Mouse (Mus musculus) gastrocnemius, adult 8-10 months (tissue): Measurements from ENCODE around the gene Ost4. TPM values are rescaled to one million over a fixed set of nuclear protein-coding genes. Genes with fewer than 3 reads are reported as not detected.
"Not testable (repeated sequence)": the region's sequence is repeated elsewhere in the genome, so short reads cannot be mapped to it uniquely, and the experiment has no call there.

ENCODE experiments used
- DNase-seq, 2 experiments: peaks; one replicate each; pipeline ENCODE4 v3.0.0; 2022; ENCODE audit warnings: low spot score in 2 of 2
- total RNA-seq, 4 experiments: library from RNA; stranded (reverse); gene quantifications; 2 replicates each; pipeline ENCODE4 v1.2.4; 2022

Gene Ost4
- total RNA-seq, 4 experiments from 2014 or later = 96.6 to 117 (median 105) TPM

GRCm38 (mm10) chr5:30901860-30902259 is 5.7 kb downstream of the Ost4 start:
- no peak for DNase-seq

GRCm38 (mm10) chr5:30890375-30890774 is 17.2 kb downstream of the Ost4 start:
- no peak for DNase-seq

DNA sequence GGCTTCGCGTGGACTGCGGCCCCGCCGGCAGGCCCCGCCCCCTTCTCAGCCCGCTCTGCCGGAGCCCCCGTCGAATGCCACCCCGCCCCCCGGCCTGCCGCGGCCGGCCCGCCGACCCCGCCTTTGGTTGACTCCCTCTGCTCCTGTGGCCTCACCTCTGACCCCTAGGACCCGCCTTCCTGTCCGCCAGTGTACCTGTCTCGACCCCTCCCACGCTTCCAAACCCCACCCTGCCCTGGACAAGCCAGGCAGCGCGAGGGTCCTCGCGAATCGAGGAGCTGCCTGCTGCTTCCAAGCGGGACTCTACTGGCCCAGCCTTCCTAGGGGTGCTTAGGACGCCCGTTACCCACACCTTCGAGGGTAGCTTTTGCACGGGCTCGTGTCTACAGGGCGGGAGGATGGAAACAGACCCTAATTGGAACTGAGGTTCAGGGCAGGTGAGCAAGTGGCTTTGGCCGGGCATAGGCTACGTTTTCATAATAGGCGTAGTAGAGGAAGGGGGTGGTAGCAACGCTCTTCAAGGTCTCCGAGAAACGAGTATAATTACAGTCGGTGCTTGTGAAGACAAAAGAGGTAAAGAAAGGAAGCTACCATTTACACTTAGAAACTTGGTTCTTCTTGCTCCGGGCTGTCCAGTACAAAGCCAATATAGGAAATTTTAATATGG is 18.4 kb downstream of the Ost4 start:
- peak in 1 of 2 experiments; percentile 33 for DNase-seq

- DNase-seq = peak; percentile 84 to 89
These were observed 19.1 kb downstream of the Ost4 start, which contains the start of gene Agbl5 for GRCm38 (mm10) chr5:30888337-30889087. TSS of gene Agbl5 (plus strand) at chr5:30888694.

- peak; percentile 89 to 90 for DNase-seq
These were observed 19.7 kb downstream of the Ost4 start for GRCm38 (mm10) chr5:30887858-30888336.

GRCm38 (mm10) chr5:30887331-30887761 is 20.2 kb downstream of the Ost4 start:
- peak in 1 of 2 experiments; percentile 42 for DNase-seq

- no peak for DNase-seq
These were observed 20.9 kb downstream of the Ost4 start for GRCm38 (mm10) chr5:30886731-30887130.

- DNase-seq = no peak
These were observed 21.4 kb downstream of the Ost4 start for GRCm38 (mm10) chr5:30886209-30886608.

DNA sequence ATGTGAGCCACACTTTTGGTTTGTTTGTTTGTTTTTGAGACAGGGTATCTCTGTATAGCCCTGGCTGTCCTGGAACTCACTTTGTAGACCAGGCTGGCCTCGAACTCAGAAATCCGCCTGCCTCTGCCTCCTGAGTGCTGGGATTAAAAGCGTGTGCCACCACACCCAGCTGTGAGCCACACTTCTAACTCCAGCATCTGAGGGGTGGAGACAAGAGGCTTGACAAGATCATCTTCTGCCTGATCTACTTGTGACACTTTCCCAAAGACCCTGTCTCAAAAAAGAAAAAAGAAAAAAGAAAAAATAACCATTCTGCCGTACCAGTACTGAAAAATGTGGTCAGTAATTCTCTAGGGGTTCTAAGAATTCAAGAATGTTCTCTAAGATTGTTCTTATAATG is 25.7 kb downstream of the Ost4 start:
- DNase-seq = not testable (repeated sequence)

GRCm38 (mm10) chr5:30879347-30879943 is 28.1 kb downstream of the Ost4 start:
- DNase-seq = no peak

GRCm38 (mm10) chr5:30878616-30879015 is 29.0 kb downstream of the Ost4 start:
- no peak for DNase-seq

- no peak for DNase-seq
These were observed 33.2 kb downstream of the Ost4 start for GRCm38 (mm10) chr5:30874365-30874764.

DNA sequence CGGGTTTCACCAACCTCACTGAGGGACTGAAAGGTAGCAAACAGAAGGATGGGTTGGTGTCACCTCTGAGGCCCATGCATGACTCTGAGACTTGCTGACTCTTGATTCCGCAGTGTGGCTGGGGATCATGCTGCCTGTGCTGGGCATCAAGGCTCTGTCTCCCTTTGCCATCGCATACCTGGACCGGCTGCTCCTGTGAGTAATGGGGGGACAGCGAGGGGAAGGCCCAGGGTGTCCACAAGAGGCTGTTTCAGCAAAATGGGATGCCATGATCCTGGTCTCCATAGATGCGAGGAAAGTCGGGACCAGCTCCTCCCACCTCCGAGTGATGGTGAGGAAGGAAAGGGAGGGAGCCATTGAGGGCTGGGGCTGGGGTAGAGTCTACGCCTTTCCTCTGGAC is 35.0 kb downstream of the Ost4 start:
- no peak for DNase-seq

DNA sequence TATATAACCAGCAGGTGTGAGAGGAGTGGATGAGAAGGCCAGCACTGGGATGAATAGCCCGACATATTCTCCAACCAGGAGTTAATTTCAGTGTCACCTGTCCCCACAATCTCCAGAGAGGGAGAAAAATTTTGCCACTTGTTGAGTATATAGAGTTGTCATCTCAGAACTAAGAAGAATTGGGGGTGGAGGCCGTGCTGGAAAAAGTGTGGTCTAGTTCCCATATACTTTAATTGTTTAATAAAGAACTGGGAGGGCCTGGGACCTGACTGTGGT is 37.5 kb downstream of the Ost4 start:
- no peak for DNase-seq

- DNase-seq = peak; percentile 81 to 86
These were observed 38.0 kb downstream of the Ost4 start for GRCm38 (mm10) chr5:30869405-30870130.

DNA sequence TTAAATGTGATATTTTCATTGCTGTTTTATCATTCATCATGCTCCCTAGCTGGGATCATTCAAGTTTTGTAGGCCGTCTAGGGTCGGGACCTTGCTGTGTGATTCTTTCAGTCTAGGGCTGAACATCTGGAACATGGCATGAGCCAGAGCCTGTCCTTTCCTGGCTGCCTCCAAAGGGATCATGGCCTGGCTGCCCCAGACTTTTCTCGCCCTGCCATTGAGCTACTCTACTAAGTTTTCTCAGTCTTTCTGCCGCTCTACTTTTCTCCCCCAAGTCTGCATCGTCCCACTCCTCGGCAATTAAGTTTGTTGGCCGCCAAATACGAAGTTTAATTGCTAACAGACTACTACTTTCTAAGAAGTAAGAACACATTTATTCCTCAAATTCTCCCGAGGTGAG is 38.6 kb downstream of the Ost4 start:
- no peak for DNase-seq

- no peak for DNase-seq
These were observed 39.9 kb downstream of the Ost4 start, which contains the start of gene Tmem214 for GRCm38 (mm10) chr5:30867712-30868111. TSS of gene Tmem214 (plus strand) at chr5:30868012.

DNA sequence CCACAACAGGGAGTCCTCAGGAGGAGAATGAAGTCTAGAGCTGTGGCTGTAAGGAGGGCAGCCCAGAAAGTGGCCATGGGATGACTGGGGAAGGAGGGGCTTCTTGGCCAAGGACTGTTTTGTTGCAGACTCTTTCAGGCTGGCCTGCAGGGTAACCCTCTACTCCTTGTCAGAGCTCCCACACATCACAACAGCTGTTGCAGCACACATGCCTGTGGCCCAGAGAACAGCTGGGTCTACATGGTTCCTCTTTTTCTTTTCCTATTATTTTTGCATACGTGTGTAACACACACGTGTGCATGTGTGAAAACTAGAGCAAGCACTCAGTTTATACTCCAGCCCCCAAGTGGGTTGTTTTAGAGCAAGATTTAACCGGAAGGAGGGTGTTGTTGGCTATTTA is 40.7 kb downstream of the Ost4 start:
- DNase-seq = no peak

- no peak for DNase-seq
These were observed 43.3 kb downstream of the Ost4 start for GRCm38 (mm10) chr5:30864322-30864721.

DNA sequence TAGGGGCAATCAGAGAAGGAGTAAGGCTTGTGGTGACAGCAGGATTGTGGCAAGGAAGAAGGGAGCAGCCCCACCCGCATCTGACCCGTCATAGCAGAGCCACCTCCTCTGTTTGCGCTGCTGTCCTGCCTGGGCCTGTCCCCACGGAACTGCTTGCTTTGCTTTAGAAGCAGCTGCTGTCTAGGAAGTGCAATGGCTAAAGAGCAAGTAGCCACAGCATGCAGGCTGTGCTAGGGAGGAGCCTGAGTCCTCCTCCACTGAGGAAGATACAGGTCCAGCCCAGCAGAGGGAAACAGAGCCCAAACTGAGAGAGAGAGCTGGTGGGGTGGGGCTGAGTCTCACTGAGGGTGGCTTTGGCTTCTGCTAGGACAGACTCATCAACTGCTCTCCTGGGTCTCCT is 43.7 kb downstream of the Ost4 start:
- DNase-seq = no peak

GRCm38 (mm10) chr5:30856124-30856523 is 51.5 kb downstream of the Ost4 start:
- DNase-seq = no peak
